Comparison of ENCODE assay signal across 10 mouse cellular contexts in genomic region chr7:66779411-66779810, GRCm38 (mm10). TPM values are rescaled to one million over a fixed set of nuclear protein-coding genes. Genes with fewer than 3 reads are reported as not detected.
DNase-seq lines count a peak whose midpoint lies in the region; ATAC-seq and TF ChIP-seq lines count a peak whose summit lies in the region.
"Had no signal": no experiment of that assay in that cellular context is flagged by ENCODE, and none has a peak within 500 bp of the region (broad histone marks: within the 10 kb centered on the region; RNA-seq: fewer than 3 reads in every experiment).

No protein-coding gene starts in this region.

- no peak overlapping the region for H3K9ac ChIP-seq in embryonic facial prominence, embryonic 15.5 days
- H3K9ac ChIP-seq: intestine, embryonic 15.5 days had no signal

- no peak for ATAC-seq in embryonic facial prominence, embryonic 15.5 days (ENCODE audit: insufficient number of reproducible peaks, low FRiP score, low TSS enrichment, low read depth)
- ATAC-seq in inflammation-experienced regulatory T-cells, adult 6 months: no peak

- H3K27ac ChIP-seq in embryonic facial prominence, embryonic 15.5 days (replicated peaks): 0 out of 2 replicates have a peak overlapping the region, but pooled peaks have one; percentile 6
- 0 out of 2 replicates have a peak overlapping the region, but pooled peaks have one; percentile 39 for H3K27ac ChIP-seq in layer of hippocampus, adult 2 months
- H3K27ac ChIP-seq in heart, embryonic 10.5 days: no peak overlapping the region

- H3K4me3 ChIP-seq in embryonic facial prominence, embryonic 15.5 days (replicated peaks): no peak overlapping the region
- no peak overlapping the region for H3K4me3 ChIP-seq in layer of hippocampus, adult 2 months
- no peak overlapping the region for H3K4me3 ChIP-seq in heart, embryonic 10.5 days
- H3K4me3 ChIP-seq: intestine, embryonic 15.5 days had no signal

- WGBS in embryonic facial prominence, embryonic 15.5 days: 39% methylated on average over 2 of the region's 2 CpGs
- 68% methylated on average over 2 of the region's 2 CpGs for WGBS in heart, embryonic 10.5 days

- no peaks in the 10 kb centered on the region for H3K36me3 ChIP-seq in embryonic facial prominence, embryonic 15.5 days
- H3K36me3 ChIP-seq in heart, embryonic 10.5 days: no peaks in the 10 kb centered on the region
- H3K36me3 ChIP-seq: intestine, embryonic 15.5 days had no signal

- no peak for TF ChIP-seq CTCF in layer of hippocampus, adult 2 months (conservative IDR thresholded peaks at IDR 0.05)

- peak; percentile 5 to 12 for DNase-seq in left cerebral cortex, adult 18-20 months (ENCODE audit: low spot score in 2 of 2)
- DNase-seq in left cerebral cortex, adult 11 months (ENCODE audit: low spot score): no peak
- DNase-seq in layer of hippocampus, adult 2 months (ENCODE audit: low spot score in 2 of 2): peak in 1 of 2 experiments; percentile 26
- peak; percentile 23 for DNase-seq in right cerebral cortex, postnatal 14 days
- no peak for DNase-seq in gastrocnemius, postnatal 4 days (ENCODE audit: low spot score in 2 of 2)
- DNase-seq in heart, embryonic 10.5 days (ENCODE audit: low spot score): no peak
- DNase-seq: gastrocnemius, postnatal 25 days had no signal

- peaks cover 12% of the 10 kb centered on the region; the same call in 1 of the 2 replicates for H3K4me1 ChIP-seq in embryonic facial prominence, embryonic 15.5 days
- peaks cover 4% of the 10 kb centered on the region; the same call in 1 of the 2 replicates for H3K4me1 ChIP-seq in heart, embryonic 10.5 days

- H3K4me2 ChIP-seq in embryonic facial prominence, embryonic 15.5 days (replicated peaks): no peak overlapping the region

- H3K9me3 ChIP-seq in embryonic facial prominence, embryonic 15.5 days (replicated peaks): no peaks in the 10 kb centered on the region
- H3K9me3 ChIP-seq in heart, embryonic 10.5 days: no peaks in the 10 kb centered on the region
- H3K9me3 ChIP-seq: intestine, embryonic 15.5 days had no signal

- no peaks in the 10 kb centered on the region for H3K27me3 ChIP-seq in embryonic facial prominence, embryonic 15.5 days
- no peaks in the 10 kb centered on the region for H3K27me3 ChIP-seq in heart, embryonic 10.5 days (ENCODE audit: insufficient read depth, poor library complexity, severe bottlenecking)
- H3K27me3 ChIP-seq: intestine, embryonic 15.5 days had no signal

RNA-seq across cellular contexts. Expression of gene Cers3, which starts 36.1 kb away (rescaled TPM):
- total RNA-seq in left cerebral cortex, adult 18-20 months (2021): under 1 TPM; 0.35 to 0.42 TPM
- polyA plus RNA-seq in embryonic facial prominence, embryonic 15.5 days (2015; fragmentation: Nextera tagmentation; extraction: Ambion mirVana): 14.8 and 15.2 TPM in 2 replicates
- total RNA-seq in layer of hippocampus, adult 2 months (2021): under 1 TPM; 0.32 to 0.61 TPM
- total RNA-seq in gastrocnemius, postnatal 4 days (2021): under 1 TPM; 0.07 to 0.31 TPM
- polyA plus RNA-seq in heart, embryonic 10.5 days (2016; fragmentation: Nextera tagmentation; extraction: Ambion mirVana): 0.86 and 0.92 TPM in 2 replicates
- not detected for polyA plus RNA-seq in inflammation-experienced regulatory T-cells, adult 6 months (2017; shearing (Covaris generic))
- total RNA-seq: gastrocnemius, postnatal 25 days had no signal

Comparison
In these comparisons a context has a peak if more than half of its experiments do, and no peak if none do; other contexts are left out.
1. DNase-seq: peak in left cerebral cortex, adult 18-20 months (2 of 2) and right cerebral cortex, postnatal 14 days (single experiment); none in left cerebral cortex, adult 11 months (single experiment), gastrocnemius, postnatal 4 days (0 of 2) and heart, embryonic 10.5 days (single experiment).